Mouse (Mus musculus) neural tube, embryonic 14.5 days (tissue): ENCODE results near the gene Ppbp. TPM values are rescaled to one million over a fixed set of nuclear protein-coding genes. Genes with fewer than 3 reads are reported as not detected.

ENCODE experiments used
- ATAC-seq: fragments of 200-750 bp; cut with Nextera tagmentation; 2 replicates; pipeline ENCODE4 v1.8.0; 2017; ENCODE audit warnings: low read depth, mild to moderate bottlenecking, moderate TSS enrichment, moderate library complexity
- H3K27ac ChIP-seq: fragments of 300-500 bp; sonication (generic); 2 replicates; pipeline ENCODE4 v1.5.1; 2014; ENCODE audit warnings: low read depth, mild to moderate bottlenecking, control low read depth, low read length, moderate library complexity, mixed read lengths
- H3K27me3 ChIP-seq: fragments of 300-500 bp; sonication (generic); 2 replicates; pipeline ENCODE4 v1.6.1; 2014; ENCODE audit warnings: low read length; ENCODE audit not compliant: control insufficient read depth, insufficient read depth
- H3K36me3 ChIP-seq: fragments of 300-500 bp; sonication (generic); 2 replicates; pipeline ENCODE4 v1.6.1; 2014; ENCODE audit warnings: low read length, mixed read lengths; ENCODE audit not compliant: control insufficient read depth, insufficient read depth
- H3K4me1 ChIP-seq: fragments of 300-500 bp; sonication (generic); 2 replicates; pipeline ENCODE4 v1.6.1; 2014; ENCODE audit warnings: low read length; ENCODE audit not compliant: control insufficient read depth, insufficient read depth
- H3K4me2 ChIP-seq: fragments of 300-500 bp; sonication (generic); 2 replicates; pipeline ENCODE4 v1.6.1; 2014; ENCODE audit warnings: mild to moderate bottlenecking, low read depth, low read length, control low read depth
- H3K4me3 ChIP-seq: fragments of 300-500 bp; sonication (generic); 2 replicates; pipeline ENCODE4 v1.5.1; 2014; ENCODE audit warnings: low read depth, low read length, control low read depth, mixed read lengths
- H3K9ac ChIP-seq: fragments of 300-500 bp; sonication (generic); replicated peaks from 2 replicates; pipeline ENCODE4 v1.6.1; 2014; ENCODE audit warnings: low read depth, mild to moderate bottlenecking, control low read depth, low read length, mixed read lengths
- H3K9me3 ChIP-seq: fragments of 300-500 bp; sonication (generic); 2 replicates; pipeline ENCODE4 v1.6.1; 2016; ENCODE audit warnings: low read length; ENCODE audit not compliant: control insufficient read depth
- WGBS: fragments of 180-500 bp; shearing (Covaris S2); extraction: QIAGEN DNeasy Blood & Tissue Kit; methylation state at CpG from one replicate; pipeline ENCODE4 v1.1.7; 2014; 5-methylcytosine and 5-hydroxymethylcytosine counted together
- polyA plus RNA-seq: library from polyadenylated mRNA; unstranded; fragments of >200 nt; fragmentation: Nextera tagmentation; extraction: Ambion mirVana; gene quantifications from 2 replicates; pipeline ENCODE4 v1.2.1, GENCODE M21; 2014

Gene Ppbp
- polyA plus RNA-seq, 1 experiment from 2014 or later = not detected

GRCm38 (mm10) chr5:90760844-90761243 lies 7.5 kb upstream of the Ppbp start:
- Histone ChIP-seq H3K4me3 (no peak overlapping the region), H3K9ac (no peak overlapping the region), H3K9me3 (no peaks in the 10 kb centered on the region), H3K4me2 (no peak overlapping the region), H3K4me1 (no peaks in the 10 kb centered on the region; the same call in 1 of the 2 replicates), H3K27ac (no peak overlapping the region), H3K36me3 (no peaks in the 10 kb centered on the region), H3K27me3 (no peaks in the 10 kb centered on the region)
- 91% methylated on average over 2 of the region's 2 CpGs for WGBS
- no peak for ATAC-seq

- Histone ChIP-seq H3K4me3 (no peak overlapping the region), H3K9ac (no peak overlapping the region), H3K36me3 (no peaks in the 10 kb centered on the region), H3K4me1 (no peaks in the 10 kb centered on the region; the same call in 1 of the 2 replicates), H3K27me3 (no peaks in the 10 kb centered on the region), H3K27ac (no peak overlapping the region), H3K9me3 (no peaks in the 10 kb centered on the region), H3K4me2 (no peak overlapping the region)
- WGBS = 82% methylated on average over 3 of the region's 3 CpGs
- ATAC-seq = no peak
Observed at GRCm38 (mm10) chr5:90761834-90762233, 6.5 kb upstream of the Ppbp start.

GRCm38 (mm10) chr5:90763912-90764665 lies 4.2 kb upstream of the Ppbp start:
- no peak overlapping the region for H3K4me3 ChIP-seq
- ATAC-seq = no peak
- H3K27me3 ChIP-seq = no peaks in the 10 kb centered on the region
- no peak overlapping the region for H3K27ac ChIP-seq
- no peak overlapping the region for H3K9ac ChIP-seq
- 86% methylated on average over 12 of the region's 12 CpGs for WGBS
- H3K4me2 ChIP-seq = no peak overlapping the region
- H3K4me1 ChIP-seq = no peaks in the 10 kb centered on the region; the same call in 1 of the 2 replicates
- H3K36me3 ChIP-seq = no peaks in the 10 kb centered on the region
- no peaks in the 10 kb centered on the region for H3K9me3 ChIP-seq

GRCm38 (mm10) chr5:90765821-90766606 lies 2.3 kb upstream of the Ppbp start:
- H3K4me3 ChIP-seq = no peak overlapping the region
- no peak overlapping the region for H3K9ac ChIP-seq
- no peak overlapping the region for H3K4me2 ChIP-seq
- no peaks in the 10 kb centered on the region for H3K27me3 ChIP-seq
- ATAC-seq = no peak
- no peak overlapping the region for H3K27ac ChIP-seq
- 81% methylated on average over 8 of the region's 8 CpGs for WGBS
- H3K36me3 ChIP-seq = no peaks in the 10 kb centered on the region
- H3K4me1 ChIP-seq = no peaks in the 10 kb centered on the region
- H3K9me3 ChIP-seq = no peaks in the 10 kb centered on the region

GRCm38 (mm10) chr5:90771369-90771768 lies 3.1 kb downstream of the Ppbp start:
- no peak for ATAC-seq
- WGBS = 75% methylated on average over 3 of the region's 3 CpGs
- H3K9me3 ChIP-seq = no peaks in the 10 kb centered on the region
- no peaks in the 10 kb centered on the region for H3K27me3 ChIP-seq
- H3K4me3 ChIP-seq = no peak overlapping the region
- H3K9ac ChIP-seq = no peak overlapping the region
- no peaks in the 10 kb centered on the region for H3K36me3 ChIP-seq
- H3K4me2 ChIP-seq = no peak overlapping the region
- no peaks in the 10 kb centered on the region for H3K4me1 ChIP-seq
- H3K27ac ChIP-seq = no peak overlapping the region

- no peak within 1 kb of the TSS for H3K9ac ChIP-seq
- H3K4me2 ChIP-seq = no peak within 1 kb of the TSS
- WGBS = 88% methylated on average over 16 of the region's 16 CpGs
- no peak within 1 kb of the TSS for H3K27ac ChIP-seq
- H3K4me1 ChIP-seq = no peaks in the 10 kb centered on the region
- H3K9me3 ChIP-seq = no peaks in the 10 kb centered on the region
- H3K36me3 ChIP-seq = no peaks in the 10 kb centered on the region
- no peak within 1 kb of the TSS for H3K4me3 ChIP-seq
- no peak for ATAC-seq
- H3K27me3 ChIP-seq = no peaks in the 10 kb centered on the region
Observed at GRCm38 (mm10) chr5:90771880-90772653, 3.7 kb downstream of the Ppbp start, which contains the start of gene Pf4. TSS of gene Pf4 (plus strand) at chr5:90772435.

GRCm38 (mm10) chr5:90775562-90775961 lies 7.2 kb downstream of the Ppbp start:
- ATAC-seq = no peak
- no peak overlapping the region for H3K27ac ChIP-seq
- no peaks in the 10 kb centered on the region for H3K9me3 ChIP-seq
- no peak overlapping the region for H3K4me3 ChIP-seq
- H3K4me1 ChIP-seq = no peaks in the 10 kb centered on the region
- H3K36me3 ChIP-seq = no peaks in the 10 kb centered on the region
- H3K27me3 ChIP-seq = no peaks in the 10 kb centered on the region
- H3K4me2 ChIP-seq = no peak overlapping the region
- WGBS = 93% methylated on average over 5 of the region's 5 CpGs
- H3K9ac ChIP-seq = no peak overlapping the region

GRCm38 (mm10) chr5:90777621-90778020 lies 9.3 kb downstream of the Ppbp start:
- Histone ChIP-seq H3K9ac (no peak overlapping the region), H3K4me3 (no peak overlapping the region), H3K4me1 (no peaks in the 10 kb centered on the region), H3K27ac (no peak overlapping the region), H3K4me2 (no peak overlapping the region), H3K9me3 (no peaks in the 10 kb centered on the region), H3K36me3 (no peaks in the 10 kb centered on the region), H3K27me3 (no peaks in the 10 kb centered on the region)
- whole genome bisulfite sequencing = 86% methylated on average over 10 of the region's 10 CpGs
- ATAC-seq = no peak
